Mouse (Mus musculus) embryonic fibroblast, embryonic 13.5 days (primary cell): ENCODE measurements around the gene Gm42906.

ENCODE experiments used
- CTCF ChIP-seq: IDR thresholded peaks from 2 replicates; pipeline ENCODE4 v1.5.1; 2011; ENCODE audit warnings: mild to moderate bottlenecking, control low read depth, low read length, moderate library complexity, borderline replicate concordance; ENCODE audit not compliant: insufficient read depth
- POLR2A ChIP-seq: IDR thresholded peaks from 2 replicates; pipeline ENCODE4 v1.6.1; 2011; ENCODE audit warnings: low read depth, mild to moderate bottlenecking, control low read depth, low read length, moderate library complexity

DNA sequence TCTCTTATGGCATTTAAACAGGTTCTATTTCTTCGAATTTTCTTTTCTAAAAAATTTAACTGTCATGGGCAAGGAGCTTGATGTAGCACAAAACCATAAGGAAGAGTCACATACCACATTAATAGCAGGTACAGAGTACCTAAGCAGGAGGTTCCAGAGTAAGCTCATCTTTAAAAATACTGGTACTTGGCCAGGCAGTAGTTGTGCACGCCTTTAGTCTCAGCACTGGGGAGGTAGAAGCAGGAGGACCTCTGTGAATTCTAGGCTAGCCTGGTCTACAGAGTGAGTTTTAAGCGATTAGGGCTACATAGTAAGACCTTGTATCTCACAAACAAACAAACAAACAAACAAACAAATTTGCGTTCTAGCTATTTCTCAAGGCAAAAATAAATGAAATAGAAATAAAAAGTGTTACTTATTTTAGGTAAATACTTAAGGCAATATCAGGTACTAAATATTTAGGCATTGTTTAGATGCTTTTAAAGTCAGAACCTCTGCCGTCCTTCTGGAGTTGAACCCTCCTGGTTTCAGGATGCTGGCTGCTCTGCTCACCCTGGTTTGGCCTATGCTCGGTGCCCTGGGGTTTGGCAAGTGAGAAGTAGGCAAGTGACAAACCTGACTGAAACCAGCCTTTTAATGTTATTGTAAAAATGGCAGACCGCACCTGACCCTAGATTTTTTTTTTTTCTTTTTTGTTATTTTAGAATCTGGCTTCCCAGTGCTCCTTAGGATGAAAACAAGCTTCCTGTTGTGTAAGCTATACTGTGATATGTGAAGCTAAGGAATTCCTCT is 316.7 kb downstream of the Gm42906 start:
- TF ChIP-seq CTCF (no peak), POLR2A (no peak)
